Mouse (Mus musculus) MEL (cell line): ENCODE measurements around the gene Dapk3. TPM values are rescaled to one million over a fixed set of nuclear protein-coding genes. Genes with fewer than 3 reads are reported as not detected.

Source experiments
- DNase-seq: peaks from one replicate; pipeline ENCODE4 v3.0.0; 2011; ENCODE audit warnings: low read depth, low spot score
- H3K27ac ChIP-seq: 2 replicates; pipeline ENCODE4 v1.5.1; 2012; ENCODE audit warnings: low read depth, mild to moderate bottlenecking, control low read depth, low read length, moderate library complexity; ENCODE audit not compliant: control insufficient read depth
- H3K27me3 ChIP-seq, 2 experiments: fragments of 150-350 bp in 1 of 2; sonication (generic) in 1 of 2; 2 replicates each; pipeline ENCODE4 v1.6.1; 2012; ENCODE audit warnings: low read length in 2 of 2, mild to moderate bottlenecking in 2 of 2, improper control_type of control experiment in 1 of 2, moderate library complexity in 1 of 2; ENCODE audit not compliant: insufficient read depth in 2 of 2, control insufficient read depth in 1 of 2
- H3K36me3 ChIP-seq, 2 experiments: 2 replicates each; pipeline ENCODE4 v1.6.1; 2012 to 2014; ENCODE audit warnings: low read length in 2 of 2, improper control_type of control experiment in 1 of 2, inconsistent platforms in 1 of 2, mild to moderate bottlenecking in 1 of 2; ENCODE audit not compliant: insufficient read depth in 2 of 2, control insufficient read depth in 1 of 2
- H3K4me1 ChIP-seq, 2 experiments: fragments of 150-350 bp in 1 of 2; sonication (generic) in 1 of 2; 2 replicates each; pipeline ENCODE4 v1.6.1; 2012; ENCODE audit warnings: low read length in 2 of 2, improper control_type of control experiment in 1 of 2, mild to moderate bottlenecking in 1 of 2; ENCODE audit not compliant: insufficient read depth in 2 of 2, control insufficient read depth in 1 of 2
- H3K4me3 ChIP-seq, 2 experiments: fragments of 150-350 bp in 1 of 2; sonication (generic) in 1 of 2; 2 replicates each; pipeline ENCODE4 v1.5.1; 2012; ENCODE audit warnings: low read depth in 2 of 2, low read length in 2 of 2, mild to moderate bottlenecking in 2 of 2, moderate library complexity in 2 of 2, control low read depth in 1 of 2, improper control_type of control experiment in 1 of 2; ENCODE audit not compliant: control insufficient read depth in 1 of 2, insufficient read depth in 1 of 2
- H3K79me2 ChIP-seq: 2 replicates; pipeline ENCODE4 v1.6.1; 2012; ENCODE audit warnings: mild to moderate bottlenecking, low read length, moderate library complexity; ENCODE audit not compliant: control insufficient read depth, poor library complexity, insufficient read depth
- H3K9ac ChIP-seq: 2 replicates; pipeline ENCODE4 v1.6.1; 2012; ENCODE audit warnings: low read depth, mild to moderate bottlenecking, control low read depth, low read length, moderate library complexity; ENCODE audit not compliant: control insufficient read depth, poor library complexity, severe bottlenecking
- H3K9me3 ChIP-seq: fragments of 150-350 bp; sonication (generic); replicated peaks from 2 replicates; pipeline ENCODE4 v1.6.1; 2012; ENCODE audit warnings: mild to moderate bottlenecking, low read length, improper control_type of control experiment, moderate library complexity; ENCODE audit not compliant: insufficient read depth
- BHLHE40 ChIP-seq: IDR thresholded peaks from 2 replicates; pipeline ENCODE4 v1.6.1; 2012; ENCODE audit warnings: low read depth, mild to moderate bottlenecking, inconsistent platforms, low read length, improper control_type of control experiment, borderline replicate concordance
- CHD1 ChIP-seq: IDR thresholded peaks from 2 replicates; pipeline ENCODE4 v1.6.1; 2012; ENCODE audit warnings: low read depth, mild to moderate bottlenecking, inconsistent platforms, low read length, improper control_type of control experiment
- CHD2 ChIP-seq: IDR thresholded peaks from 2 replicates; pipeline ENCODE4 v1.6.1; 2011; ENCODE audit warnings: low read length, improper control_type of control experiment
- CTCF ChIP-seq, 3 experiments: IDR thresholded peaks in 2 of 3; conservative IDR thresholded peaks in 1 of 3; 2 replicates each; pipeline ENCODE4 v1.5.1; 2011 to 2012; ENCODE audit warnings: low read length in 3 of 3, low read depth in 2 of 3, mild to moderate bottlenecking in 2 of 3, improper control_type of control experiment in 1 of 3, inconsistent platforms in 1 of 3, mixed read lengths in 1 of 3, moderate library complexity in 1 of 3; ENCODE audit not compliant: control insufficient read depth in 1 of 3, insufficient read depth in 1 of 3, poor library complexity in 1 of 3, severe bottlenecking in 1 of 3
- E2F4 ChIP-seq: IDR thresholded peaks from 2 replicates; pipeline ENCODE4 v1.6.1; 2011; ENCODE audit warnings: low read depth, low read length, improper control_type of control experiment, borderline replicate concordance
- ELF1 ChIP-seq: IDR thresholded peaks from 2 replicates; pipeline ENCODE4 v1.6.1; 2014; ENCODE audit warnings: low read depth, mild to moderate bottlenecking, inconsistent platforms, low read length, improper control_type of control experiment, moderate library complexity
- EP300 ChIP-seq, 2 experiments: IDR thresholded peaks; 2 replicates each; pipeline ENCODE4 v1.6.1; 2011; ENCODE audit warnings: improper control_type of control experiment in 2 of 2, low read length in 2 of 2, low read depth in 1 of 2, mild to moderate bottlenecking in 1 of 2
- ETS1 ChIP-seq: IDR thresholded peaks from 2 replicates; pipeline ENCODE4 v1.6.1; 2012; ENCODE audit warnings: low read depth, mild to moderate bottlenecking, inconsistent platforms, low read length, improper control_type of control experiment, moderate library complexity
- GABPA ChIP-seq: IDR thresholded peaks from 2 replicates; pipeline ENCODE4 v1.6.1; 2012; ENCODE audit warnings: low read depth, mild to moderate bottlenecking, inconsistent platforms, low read length, improper control_type of control experiment, moderate library complexity
- GATA1 ChIP-seq: IDR thresholded peaks from 2 replicates; pipeline ENCODE4 v1.6.1; 2011; ENCODE audit warnings: low read depth, low read length, improper control_type of control experiment
- HCFC1 ChIP-seq: IDR thresholded peaks from 2 replicates; pipeline ENCODE4 v1.6.1; 2012; ENCODE audit warnings: low read depth, mild to moderate bottlenecking, inconsistent platforms, low read length, improper control_type of control experiment, moderate library complexity
- JUND ChIP-seq: IDR thresholded peaks from 2 replicates; pipeline ENCODE4 v1.6.1; 2011; ENCODE audit warnings: low read depth, mild to moderate bottlenecking, improper control_type of control experiment, low read length
- MAFK ChIP-seq: IDR thresholded peaks from 2 replicates; pipeline ENCODE4 v1.6.1; 2011; ENCODE audit warnings: low read depth, mild to moderate bottlenecking, low read length, improper control_type of control experiment, borderline replicate concordance
- MAX ChIP-seq: IDR thresholded peaks from 2 replicates; pipeline ENCODE4 v1.6.1; 2011; ENCODE audit warnings: low read length, improper control_type of control experiment
- MXI1 ChIP-seq: IDR thresholded peaks from 2 replicates; pipeline ENCODE4 v1.6.1; 2011; ENCODE audit warnings: mild to moderate bottlenecking, low read depth, low read length, improper control_type of control experiment
- MYC ChIP-seq: IDR thresholded peaks from 2 replicates; pipeline ENCODE4 v1.6.1; 2011; ENCODE audit warnings: low read depth, mild to moderate bottlenecking, low read length, improper control_type of control experiment, moderate library complexity
- NRF1 ChIP-seq: IDR thresholded peaks from 2 replicates; pipeline ENCODE4 v1.6.1; 2014; ENCODE audit warnings: low read depth, mild to moderate bottlenecking, inconsistent platforms, low read length, improper control_type of control experiment, moderate library complexity; ENCODE audit not compliant: poor library complexity, insufficient read depth, severe bottlenecking
- POLR2A ChIP-seq, 2 experiments: IDR thresholded peaks; 2 replicates each; pipeline ENCODE4 v1.6.1; 2011 to 2012; ENCODE audit warnings: low read length in 2 of 2, mild to moderate bottlenecking in 2 of 2, control low read depth in 1 of 2, improper control_type of control experiment in 1 of 2, low read depth in 1 of 2, moderate library complexity in 1 of 2; ENCODE audit not compliant: control insufficient read depth in 1 of 2, insufficient read depth in 1 of 2, poor library complexity in 1 of 2
- POLR2AphosphoS2 ChIP-seq: IDR thresholded peaks from 2 replicates; pipeline ENCODE4 v1.6.1; 2011; ENCODE audit warnings: low read length, improper control_type of control experiment
- RAD21 ChIP-seq: IDR thresholded peaks from 2 replicates; pipeline ENCODE4 v1.6.1; 2011; ENCODE audit warnings: mild to moderate bottlenecking, low read depth, low read length, improper control_type of control experiment
- RCOR1 ChIP-seq: IDR thresholded peaks from 2 replicates; pipeline ENCODE4 v1.6.1; 2012; ENCODE audit warnings: low read depth, mild to moderate bottlenecking, inconsistent platforms, low read length, improper control_type of control experiment
- SIN3A ChIP-seq: IDR thresholded peaks from 2 replicates; pipeline ENCODE4 v1.6.1; 2012; ENCODE audit warnings: low read length, improper control_type of control experiment, inconsistent platforms
- SMC3 ChIP-seq: IDR thresholded peaks from 2 replicates; pipeline ENCODE4 v1.6.1; 2011; ENCODE audit warnings: low read depth, low read length, improper control_type of control experiment
- TAL1 ChIP-seq: IDR thresholded peaks from 2 replicates; pipeline ENCODE4 v1.6.1; 2012; ENCODE audit warnings: mild to moderate bottlenecking, inconsistent platforms, low read length, moderate library complexity, mixed read lengths
- TBP ChIP-seq: IDR thresholded peaks from 2 replicates; pipeline ENCODE4 v1.8.0; 2011; ENCODE audit warnings: low read depth, low read length, improper control_type of control experiment
- TCF12 ChIP-seq: IDR thresholded peaks from 2 replicates; pipeline ENCODE4 v1.6.1; 2014; ENCODE audit warnings: low read depth, mild to moderate bottlenecking, inconsistent platforms, low read length, improper control_type of control experiment, moderate library complexity
- USF1 ChIP-seq: IDR thresholded peaks from 2 replicates; pipeline ENCODE4 v1.6.1; 2014; ENCODE audit warnings: low read depth, mild to moderate bottlenecking, inconsistent platforms, low read length, improper control_type of control experiment, moderate library complexity
- ZC3H11A ChIP-seq: IDR thresholded peaks from 2 replicates; pipeline ENCODE4 v1.6.1; 2012; ENCODE audit warnings: low read depth, mild to moderate bottlenecking, inconsistent platforms, low read length, improper control_type of control experiment
- ZKSCAN1 ChIP-seq: IDR thresholded peaks from 2 replicates; pipeline ENCODE4 v1.6.1; 2012; ENCODE audit warnings: low read depth, mild to moderate bottlenecking, inconsistent platforms, low read length, improper control_type of control experiment, moderate library complexity
- ZNF384 ChIP-seq: IDR thresholded peaks from 2 replicates; pipeline ENCODE4 v1.6.1; 2012; ENCODE audit warnings: low read depth, mild to moderate bottlenecking, inconsistent platforms, low read length, improper control_type of control experiment
- polyA plus RNA-seq, 2 experiments: library from polyadenylated mRNA; stranded (reverse) in 1 of 2; unstranded in 1 of 2; fragments of >175 nt in 1 of 2; fragments of >200 nt in 1 of 2; gene quantifications; 2 replicates each; pipeline versions ENCODE4 v1.2.1 to v1.2.4; 2012; ENCODE audit warnings: low replicate concordance in 2 of 2, low read depth in 1 of 2; ENCODE audit not compliant: insufficient read length in 2 of 2, insufficient read depth in 1 of 2, missing spikeins in 1 of 2
- total RNA-seq: library from RNA; depleted of rRNA; stranded (reverse); fragments of 300-350 nt; gene quantifications from 2 replicates; pipeline ENCODE4 v1.2.3, GENCODE M21; 2012

Dapk3 gene
- total and polyA plus RNA-seq, 3 experiments: 42.3 to 79.1 TPM; not detected in 1

- no peak for TF ChIP-seq GABPA
Measured at GRCm38 (mm10) chr10:81173132-81173531, 9.7 kb upstream of the Dapk3 start (continued).

GRCm38 (mm10) chr10:81174617-81175344 is 8.0 kb upstream of the Dapk3 start:
- H3K79me2 ChIP-seq: peaks cover 33% of the 10 kb centered on the region
- peak overlapping the region; percentile 80 for H3K27ac ChIP-seq
- peak overlapping the region; percentile 59 for H3K9ac ChIP-seq
- peaks cover 5 to 18% of the 10 kb centered on the region in 2 experiments for H3K36me3 ChIP-seq
- peak; percentile 94 for DNase-seq
- H3K4me1 ChIP-seq: peaks cover 0 to 28% of the 10 kb centered on the region in 2 experiments; a peak in 3 of 4 replicates
- H3K27me3 ChIP-seq: no peaks in the 10 kb centered on the region
- H3K4me3 ChIP-seq: peak overlapping the region; percentile 58 to 66
- H3K9me3 ChIP-seq: no peaks in the 10 kb centered on the region
- TF ChIP-seq NRF1: peak; percentile 57
- peak; percentile 64; the same call in 1 of the 2 replicates for TF ChIP-seq MYC
- TF ChIP-seq GABPA: 0 out of 2 replicates have a peak, but pooled peaks have one; percentile 20
- TF ChIP-seq ELF1: 0 out of 2 replicates have a peak, but pooled peaks have one; percentile 40
- 0 out of 2 replicates have a peak, but pooled peaks have one; percentile 25 for TF ChIP-seq BHLHE40
- TF ChIP-seq HCFC1: peak; percentile 52; the same call in 1 of the 2 replicates
- peak; percentile 82 for TF ChIP-seq ZC3H11A
- TF ChIP-seq JUND: no peak
- no peak; the same call in 1 of the 2 replicates for TF ChIP-seq USF1
- TF ChIP-seq CHD2: no peak
- peak; percentile 34; the same call in 1 of the 2 replicates for TF ChIP-seq ETS1
- no peak for TF ChIP-seq GATA1
- no peak; the same call in 1 of the 2 replicates for TF ChIP-seq TCF12
- no peak; the same call in 1 of the 2 replicates for TF ChIP-seq ZNF384
- TF ChIP-seq SMC3: peak; percentile 91
- peak in 1 of 2 experiments; percentile 18; a peak in 1 of 4 replicates for TF ChIP-seq EP300 (IDR thresholded peaks at IDR 0.05; ENCODE audit: low read depth in 1 of 2, low read length in 2 of 2)
- no peak for TF ChIP-seq TAL1
- peak; percentile 94 to 97 (median 95) for TF ChIP-seq CTCF (IDR thresholded peaks at IDR 0.05 in 2 of 3, conservative IDR thresholded peaks at IDR 0.05 in 1 of 3; ENCODE audit: control insufficient read depth in 1 of 3, insufficient read depth in 1 of 3, low read depth in 2 of 3, low read length in 3 of 3, poor library complexity in 1 of 3, severe bottlenecking in 1 of 3)
- peak; percentile 73; the same call in 1 of the 2 replicates for TF ChIP-seq MAX
- TF ChIP-seq POLR2AphosphoS2: no peak
- TF ChIP-seq CHD1: no peak
- TF ChIP-seq RAD21: peak; percentile 91
- TF ChIP-seq RCOR1: 0 out of 2 replicates have a peak, but pooled peaks have one; percentile 20
- peak in 1 of 2 experiments; percentile 25; a peak in 1 of 4 replicates for TF ChIP-seq POLR2A (IDR thresholded peaks at IDR 0.05; ENCODE audit: control insufficient read depth in 1 of 2, insufficient read depth in 1 of 2, low read depth in 1 of 2, low read length in 2 of 2, poor library complexity in 1 of 2)
- TF ChIP-seq E2F4: no peak
- TF ChIP-seq ZKSCAN1: no peak
- 0 out of 2 replicates have a peak, but pooled peaks have one; percentile 38 for TF ChIP-seq MXI1
- TF ChIP-seq TBP: peak; percentile 46; the same call in 1 of the 2 replicates
- TF ChIP-seq MAFK: no peak
- peak; percentile 88 for TF ChIP-seq SIN3A
